Mouse (Mus musculus) megakaryocyte, adult 5-6 weeks (primary cell): Measurements from ENCODE around the gene Tepsin. TPM values are rescaled to one million over a fixed set of nuclear protein-coding genes. Genes with fewer than 3 reads are reported as not detected.

ENCODE experiments used
- ATAC-seq: 2 replicates; pipeline ENCODE4 v1.8.0; 2016; ENCODE audit warnings: mild to moderate bottlenecking, inconsistent platforms; ENCODE audit not compliant: poor library complexity, severe bottlenecking
- total RNA-seq, 2 experiments: library from RNA; stranded (forward) in 1 of 2; stranded (reverse) in 1 of 2; fragments of 153-499, 151-499 nt in 1 of 2; fragments of 221-1000, 200-1000 nt in 1 of 2; gene quantifications; 2 replicates each; pipeline versions ENCODE4 v1.2.3 to v1.2.4; 2015 to 2017

Tepsin gene
- total RNA-seq (2015): 13.4 and 14.3 TPM in 2 replicates
- 14.8 and 18.8 TPM in 2 replicates for total RNA-seq (2017)

DNA sequence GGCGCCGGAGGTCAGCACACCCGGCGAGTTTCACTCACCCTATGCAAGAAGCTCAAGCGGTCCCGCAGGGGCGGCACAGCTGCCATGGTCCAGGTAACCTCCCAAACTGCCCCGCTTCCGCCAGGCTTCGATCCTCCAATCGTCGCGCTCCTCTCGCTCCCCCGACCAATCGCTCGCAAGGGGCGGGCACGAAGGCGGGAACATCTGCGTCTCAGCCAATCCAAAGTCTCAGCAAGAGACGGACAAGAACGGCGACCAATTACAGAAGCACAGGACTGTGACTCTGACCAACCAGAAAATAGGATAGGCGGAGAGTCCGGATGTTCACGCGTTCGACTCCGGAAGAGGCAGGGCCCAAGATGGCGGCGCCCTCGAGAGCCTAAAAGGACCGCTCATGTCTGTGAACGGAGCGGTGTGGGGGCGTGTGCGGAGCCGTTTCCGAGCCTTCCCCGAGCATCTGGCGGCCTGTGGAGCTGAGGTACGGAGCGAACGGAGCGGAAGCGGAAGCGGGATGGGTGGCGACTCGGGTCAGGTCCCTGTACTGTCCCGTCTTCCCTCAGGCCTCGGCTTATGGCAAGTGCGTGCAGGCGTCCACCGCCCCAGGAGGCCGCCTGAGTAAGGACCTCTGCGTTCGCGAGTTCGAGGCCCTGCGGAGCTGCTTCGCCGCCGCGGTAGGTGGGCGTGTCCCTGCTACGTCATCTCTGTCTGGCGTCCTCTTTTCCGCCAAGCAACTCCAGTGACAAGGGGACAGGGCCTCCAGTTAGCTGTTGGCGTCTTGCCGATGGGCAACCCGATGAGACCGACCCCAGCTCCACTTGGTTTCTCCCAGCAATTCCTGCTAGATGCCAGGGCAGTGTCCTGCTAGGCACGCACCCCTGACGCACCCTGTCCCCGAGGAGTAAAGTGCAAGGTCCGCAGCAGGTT is at the start of gene Tepsin, which contains the start of gene Ndufaf8:
Gene Tepsin (minus strand): TSS at position 144 of the 924 bp plus-strand sequence.
Gene Ndufaf8 (plus strand): TSS at position 341 of the 924 bp plus-strand sequence.
- peak; percentile 97 for ATAC-seq

DNA sequence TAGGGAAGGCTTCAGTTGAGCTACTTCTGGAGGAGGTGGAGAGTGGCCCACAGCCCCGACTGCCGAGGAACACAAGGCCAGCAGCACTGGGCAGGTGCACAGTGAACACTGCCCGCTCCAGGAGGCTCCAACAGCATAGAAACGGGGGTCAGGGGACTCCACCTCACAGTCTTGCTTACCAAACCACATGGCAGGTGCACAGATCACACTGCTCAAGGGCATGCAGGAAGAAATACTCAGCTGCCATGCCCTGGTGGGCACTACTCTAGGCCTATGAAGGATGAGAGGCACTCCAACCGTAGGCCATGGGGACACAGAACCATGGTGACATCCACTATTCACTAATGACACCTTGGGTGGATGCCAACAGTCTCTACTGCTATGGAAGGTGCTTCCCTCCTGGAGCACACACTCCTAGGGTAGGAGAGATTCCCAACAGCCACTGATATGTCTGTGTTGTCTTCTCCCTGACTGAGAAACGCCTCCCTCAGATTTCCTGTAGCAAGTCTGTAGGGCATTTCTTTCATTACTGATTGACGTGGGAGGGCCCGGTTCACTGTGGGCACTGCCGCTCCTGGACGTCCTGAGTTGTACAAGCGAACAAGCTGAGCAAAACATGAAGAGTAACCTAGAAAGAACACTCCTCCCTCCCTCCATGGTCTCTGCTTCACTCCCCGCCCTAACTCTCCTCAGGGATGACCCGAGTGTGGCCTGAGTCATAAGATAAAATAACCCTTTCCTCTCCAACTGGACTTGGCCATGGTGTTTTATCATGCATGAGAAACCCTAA is 45.4 kb upstream of the Tepsin start:
- no peak for ATAC-seq

GRCm38 (mm10) chr11:120142601-120143051 is 44.1 kb upstream of the Tepsin start:
- peak; percentile 95 for ATAC-seq

DNA sequence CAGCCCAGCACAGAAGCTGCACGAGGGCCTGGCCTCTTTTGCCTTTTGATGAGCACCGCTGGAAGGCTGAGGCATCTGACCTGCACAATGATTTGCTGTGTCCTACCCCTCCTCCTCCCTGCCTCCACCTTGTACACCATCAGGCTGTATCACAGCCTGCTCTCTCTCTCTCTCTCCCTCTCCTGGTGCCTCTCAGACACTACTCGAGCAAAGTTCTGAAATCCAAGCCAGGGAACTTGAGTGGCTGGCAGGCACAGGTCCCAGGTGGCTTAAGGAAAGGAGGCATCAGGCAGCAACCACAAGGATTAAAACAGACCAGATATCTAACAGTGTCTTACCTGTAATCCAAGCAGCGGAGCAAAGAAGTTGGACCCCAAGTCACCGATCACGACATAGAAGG is 41.7 kb upstream of the Tepsin start:
- no peak for ATAC-seq

- no peak; the same call in 1 of the 2 replicates for ATAC-seq
These were observed 40.8 kb upstream of the Tepsin start for GRCm38 (mm10) chr11:120139309-120139731.

DNA sequence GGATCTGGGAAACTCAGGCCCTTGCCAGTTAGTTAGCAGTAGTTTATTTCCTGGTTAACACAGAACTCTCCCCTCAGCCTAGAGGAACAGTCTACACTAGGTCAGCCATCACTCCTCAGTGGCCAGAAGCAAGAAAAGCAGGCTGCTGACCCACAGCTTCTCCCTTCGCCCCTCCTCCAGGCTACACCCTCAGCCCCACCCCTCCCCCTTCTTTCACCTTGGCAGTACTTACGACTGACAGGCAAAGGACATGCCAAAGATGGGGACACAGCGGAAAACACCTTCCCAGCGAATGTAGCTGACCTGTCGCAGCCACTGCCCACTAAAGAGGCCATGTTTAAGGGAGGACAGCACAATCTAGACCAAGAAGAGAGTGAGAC is 39.1 kb upstream of the Tepsin start:
- no peak for ATAC-seq

DNA sequence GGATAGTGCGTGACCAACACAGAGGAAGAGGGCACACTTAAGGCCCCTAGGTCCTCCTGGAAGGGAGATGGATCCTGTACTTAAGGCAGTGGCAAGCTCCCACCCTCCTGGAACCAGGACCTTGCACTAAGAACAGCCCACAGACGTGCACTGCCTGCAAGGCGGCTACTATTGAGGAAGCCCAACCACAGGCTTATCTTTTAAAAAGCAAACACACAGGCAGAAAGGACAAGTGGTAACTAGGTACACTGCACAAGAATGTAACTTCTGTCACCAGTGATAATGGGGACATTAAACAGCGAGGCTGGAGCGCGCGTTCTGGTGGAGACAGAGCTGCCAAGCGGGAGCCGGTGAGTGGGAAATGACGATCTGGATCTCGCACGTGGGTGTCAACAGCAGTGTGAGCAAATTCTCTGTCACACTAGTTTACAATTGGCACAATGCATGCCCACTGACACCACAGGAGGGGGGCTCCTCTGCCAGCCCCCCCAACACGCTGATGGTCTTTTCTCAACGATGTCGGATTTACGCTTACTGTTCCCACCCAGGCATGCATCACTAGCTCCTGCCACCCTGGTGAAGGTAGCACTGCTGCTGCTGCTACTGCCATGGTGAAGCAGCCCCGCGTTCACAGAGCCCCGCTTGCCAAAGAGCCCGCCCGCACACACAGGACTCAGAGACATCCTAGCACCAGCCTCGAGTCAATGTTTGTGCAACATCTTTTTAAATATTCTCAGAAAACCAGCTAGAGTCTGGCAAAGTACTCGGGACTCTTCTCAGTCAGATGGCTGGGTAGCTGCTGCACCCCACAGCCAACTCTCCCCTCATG is 38.5 kb upstream of the Tepsin start:
- 0 out of 2 replicates have a peak, but pooled peaks have one; percentile 19 for ATAC-seq

GRCm38 (mm10) chr11:120136195-120136594 is 37.7 kb upstream of the Tepsin start:
- ATAC-seq: no peak

- no peak for ATAC-seq
These were observed 36.5 kb upstream of the Tepsin start for GRCm38 (mm10) chr11:120134847-120135530.

DNA sequence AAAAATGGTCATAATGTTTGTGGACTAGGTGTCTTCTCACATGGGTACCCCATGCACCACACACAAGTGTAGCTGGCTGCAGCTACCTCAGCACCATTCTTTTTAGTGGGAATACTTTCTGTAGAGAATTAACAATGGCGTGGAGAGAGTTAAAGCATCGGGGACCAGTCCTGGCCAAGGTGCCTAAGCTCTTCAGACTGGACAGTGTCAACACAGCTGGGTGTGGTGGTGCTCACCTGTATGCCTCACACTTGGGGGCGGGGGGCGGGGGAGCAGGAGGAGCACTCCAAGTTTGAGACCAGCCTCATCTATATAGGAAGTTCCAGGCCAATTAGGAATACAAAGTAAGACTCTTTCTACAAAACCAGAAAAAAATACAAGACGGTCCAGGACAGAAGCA is 35.6 kb upstream of the Tepsin start:
- no peak for ATAC-seq

DNA sequence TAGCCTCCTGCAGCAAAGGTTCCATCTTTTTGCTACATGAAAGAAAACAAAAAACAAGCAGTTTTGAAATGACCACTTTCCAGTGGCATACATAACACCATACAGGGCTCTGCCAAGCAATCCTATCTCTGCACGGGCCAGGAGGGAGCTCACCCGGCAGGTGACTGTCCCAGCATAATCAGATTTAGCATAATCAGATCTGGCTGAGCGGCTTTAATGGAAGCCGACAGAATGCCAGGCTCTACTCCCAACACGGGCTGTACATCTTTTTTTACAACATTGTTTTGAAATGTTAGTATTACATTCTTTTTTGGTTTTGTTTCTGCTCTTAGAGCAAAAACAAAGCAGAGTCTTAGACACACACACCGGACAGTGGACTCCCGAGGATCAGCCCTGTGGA is 30.8 kb upstream of the Tepsin start:
- no peak for ATAC-seq

DNA sequence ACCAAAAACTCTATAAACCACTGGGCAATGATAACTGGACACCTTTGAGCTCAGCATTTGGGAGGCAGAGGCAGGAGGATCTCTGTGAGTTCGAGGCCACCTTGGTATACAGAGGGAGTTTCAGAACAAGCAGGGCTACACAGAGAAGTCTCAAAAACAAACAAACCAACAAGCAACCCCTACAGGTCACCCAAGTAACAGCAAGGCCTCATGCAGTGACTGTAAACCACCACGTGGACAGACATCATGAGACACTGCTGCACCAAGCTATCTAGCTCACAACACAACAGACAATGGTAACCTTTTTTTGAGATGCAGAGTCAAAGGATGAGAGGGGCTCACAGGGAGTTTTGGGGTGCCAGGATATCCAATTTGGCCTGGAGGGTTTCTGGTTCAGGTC is 28.3 kb upstream of the Tepsin start:
- ATAC-seq: no peak

GRCm38 (mm10) chr11:120122126-120122525 is 23.6 kb upstream of the Tepsin start:
- no peak for ATAC-seq

GRCm38 (mm10) chr11:120120642-120121420 is 22.3 kb upstream of the Tepsin start:
- ATAC-seq: peak; percentile 35; the same call in 1 of the 2 replicates

GRCm38 (mm10) chr11:120119936-120120541 is 21.5 kb upstream of the Tepsin start:
- no peak for ATAC-seq

- no peak for ATAC-seq
These were observed 20.6 kb upstream of the Tepsin start for GRCm38 (mm10) chr11:120119108-120119507.

DNA sequence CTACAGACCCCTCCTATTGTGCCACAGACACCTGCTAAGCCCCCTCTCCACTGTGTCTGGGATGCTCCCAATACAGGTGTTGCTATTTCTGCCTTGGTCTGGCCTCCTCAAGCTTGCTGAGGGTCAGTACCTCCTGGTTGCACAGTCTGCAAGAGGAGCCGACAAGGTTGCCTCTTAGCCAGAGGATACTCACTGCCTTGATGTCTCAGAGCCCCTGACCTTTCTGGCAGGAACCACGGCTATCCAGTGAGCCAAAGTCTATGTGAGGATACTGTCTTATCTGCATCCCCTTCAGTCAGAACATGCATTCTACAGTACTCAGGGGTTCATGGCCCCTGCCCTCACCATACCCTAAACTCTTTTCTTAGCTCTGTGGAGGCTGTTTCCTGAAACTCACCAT is 19.1 kb upstream of the Tepsin start:
- no peak for ATAC-seq

DNA sequence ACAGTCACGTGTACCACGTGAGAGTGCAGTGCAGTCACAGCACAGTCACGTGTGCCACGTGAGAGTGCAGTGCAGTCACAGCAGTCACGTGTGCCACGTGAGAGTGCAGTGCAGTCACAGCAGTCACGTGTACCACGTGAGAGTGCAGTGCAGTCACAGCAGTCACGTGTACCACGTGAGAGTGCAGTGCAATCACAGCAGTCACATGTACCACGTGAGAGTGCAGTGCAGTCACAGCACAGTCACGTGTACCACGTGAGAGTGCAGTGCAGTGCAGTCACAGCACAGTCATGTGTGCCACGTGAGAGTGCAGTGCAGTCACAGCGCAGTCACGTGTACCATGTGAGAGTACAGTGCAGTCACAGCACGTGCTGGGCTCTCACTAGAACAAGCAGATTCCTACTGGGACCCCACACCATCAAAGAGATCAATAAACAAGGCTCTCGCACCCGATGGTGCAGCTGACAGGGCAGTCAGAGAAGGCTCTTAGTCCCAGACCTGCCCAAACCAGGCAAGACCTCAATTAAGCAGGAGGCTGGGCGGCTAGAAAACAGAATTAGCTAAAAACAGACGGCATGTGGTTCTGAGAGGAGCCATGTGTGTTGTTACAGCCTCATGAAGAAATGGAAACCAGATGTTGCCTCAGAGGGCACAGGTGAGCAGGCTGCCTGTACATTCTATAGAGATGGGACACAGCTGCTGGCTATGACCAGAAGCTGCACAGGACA is 16.1 kb upstream of the Tepsin start:
- ATAC-seq: no peak
